Mouse (Mus musculus): ENCODE measurements at regions not wholly inside any gene's neighbourhood (a gene's known extent, or its start where the extent isn't known, plus 50 kb on each side); places are given as distances from the start of the nearest gene placed in this dataset.

GRCm38 (mm10) chr5:64478143-64478542 lies 322.0 kb downstream of the Tbc1d1 start:
- TF ChIP-seq POLR2A (IDR thresholded peaks at IDR 0.05; ENCODE audit: borderline replicate concordance, insufficient read depth, low read length) (no peak), CTCF (IDR thresholded peaks at IDR 0.05; ENCODE audit: borderline replicate concordance, insufficient read depth, low read depth, low read length) (no peak)
